Mouse (Mus musculus) frontal cortex, postnatal 14 days (tissue): ENCODE measurements at regions not wholly inside any gene's neighbourhood (a gene's known extent, or its start where the extent isn't known, plus 50 kb on each side); places are given as distances from the start of the nearest gene placed in this dataset.

Source experiments
- DNase-seq, 2 experiments: peaks; one replicate each; pipeline ENCODE4 v3.0.0; 2022; ENCODE audit warnings: low spot score in 2 of 2

DNA sequence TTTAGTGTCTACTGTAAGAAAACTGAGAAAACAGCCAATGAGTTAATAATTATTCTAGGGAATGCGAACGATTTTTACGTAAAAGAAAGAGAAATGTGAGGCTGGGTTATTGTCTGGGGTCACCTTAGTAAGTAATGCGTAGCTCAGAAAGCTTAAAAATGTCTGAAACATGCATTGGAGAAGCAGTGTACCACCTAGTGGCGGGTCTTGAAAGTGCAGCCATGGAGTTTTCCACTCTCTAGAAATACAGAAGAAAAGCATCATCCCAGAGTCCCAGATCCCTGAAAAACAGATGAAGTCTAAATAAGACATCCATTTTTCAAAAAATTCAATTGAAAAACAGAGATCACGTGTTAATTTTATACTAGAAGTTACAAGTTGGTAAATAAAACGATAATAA is 67.0 kb upstream of the Pkn2 start:
- peak; percentile 16 to 70 for DNase-seq

DNA sequence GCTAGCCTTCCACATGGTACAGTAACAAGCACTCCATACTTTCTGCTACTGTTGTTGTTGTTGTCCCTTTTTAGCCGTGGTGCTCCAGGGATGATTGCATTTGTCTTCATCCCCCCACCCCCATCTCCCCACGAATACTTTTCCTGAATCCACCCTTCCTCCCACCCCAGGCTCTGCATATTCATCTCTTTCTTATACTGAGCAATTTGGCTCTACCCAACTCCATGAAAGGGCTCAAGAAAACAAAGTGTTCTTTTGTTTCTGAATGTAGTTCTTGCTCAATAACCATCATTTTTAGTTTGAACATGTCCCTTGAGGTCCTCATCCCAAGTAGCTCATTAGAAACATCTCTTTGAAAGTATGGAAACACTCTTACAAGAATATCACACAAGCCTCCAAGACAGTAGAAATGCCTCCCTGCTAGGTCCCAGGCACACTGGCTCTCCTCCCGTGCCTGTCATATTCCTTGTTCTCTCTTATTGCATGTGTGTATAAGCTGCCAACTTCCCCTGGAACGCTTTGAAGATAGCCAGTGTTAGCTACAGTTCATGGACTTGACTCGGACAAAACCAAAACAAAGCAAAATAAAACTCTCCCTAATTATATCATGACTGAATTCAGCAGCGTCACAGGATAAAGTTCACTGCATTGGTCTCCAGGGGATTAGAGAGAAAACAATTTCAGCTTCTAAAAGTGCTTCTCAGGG is 59.7 kb upstream of the Pkn2 start:
- no peak for DNase-seq

DNA sequence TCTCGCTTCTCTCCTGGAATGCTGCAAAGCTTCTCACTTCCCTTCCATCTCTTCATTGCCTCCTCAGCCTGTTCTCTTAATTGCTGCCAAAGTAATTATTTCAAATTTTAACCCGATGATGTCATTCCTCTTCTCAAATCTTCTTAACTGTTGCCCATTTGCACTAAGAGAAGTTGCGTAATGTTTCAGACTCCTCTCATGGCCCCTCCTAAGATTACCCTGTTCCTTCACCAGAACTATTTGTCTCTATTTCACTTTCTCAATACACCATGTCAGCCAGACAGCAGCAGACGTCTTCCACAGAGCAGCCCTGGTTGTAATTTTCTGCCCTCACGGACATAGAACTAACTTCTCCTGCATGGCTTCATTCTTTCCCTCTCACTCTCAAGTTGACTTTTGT is 59.1 kb upstream of the Pkn2 start:
- DNase-seq = no peak

DNA sequence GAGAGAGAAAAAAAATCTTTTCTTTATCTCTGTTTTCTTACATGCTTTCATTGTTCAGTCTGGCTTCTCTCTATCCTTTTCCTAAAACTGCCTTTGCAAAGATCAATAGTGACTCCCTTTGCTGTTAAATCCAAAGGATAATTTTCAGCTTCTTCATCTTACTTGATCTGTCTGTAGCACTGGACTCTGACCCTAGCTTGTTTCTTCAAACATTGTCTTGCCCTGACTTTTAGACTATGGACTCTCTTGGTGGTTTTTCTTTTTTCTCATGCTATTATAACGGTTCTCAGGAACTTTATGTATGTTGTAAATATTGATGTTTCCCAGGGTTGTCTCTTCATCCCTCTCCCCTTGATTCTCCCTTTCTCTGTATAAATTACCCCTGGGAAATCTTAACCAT is 58.0 kb upstream of the Pkn2 start:
- no peak for DNase-seq

DNA sequence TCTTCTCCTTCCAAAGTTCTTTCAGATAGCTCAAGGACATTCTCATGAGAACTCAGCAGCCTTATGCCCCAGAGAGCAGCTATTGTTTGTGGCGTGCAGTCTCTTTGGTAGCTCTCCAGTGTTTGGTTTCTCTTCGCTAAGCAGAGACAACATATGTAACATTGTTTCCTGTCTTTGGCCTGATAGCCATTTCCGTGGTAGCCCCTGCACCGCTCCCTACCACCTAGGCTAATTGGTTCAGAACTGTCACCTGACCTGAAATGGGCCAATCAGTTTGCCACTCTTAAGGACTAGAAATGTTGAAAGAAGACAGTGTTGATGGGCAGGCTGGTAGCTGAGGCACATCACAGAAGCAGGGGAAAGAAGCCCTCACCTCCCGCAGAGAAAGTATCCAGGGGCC is 54.1 kb upstream of the Pkn2 start:
- no peak for DNase-seq

DNA sequence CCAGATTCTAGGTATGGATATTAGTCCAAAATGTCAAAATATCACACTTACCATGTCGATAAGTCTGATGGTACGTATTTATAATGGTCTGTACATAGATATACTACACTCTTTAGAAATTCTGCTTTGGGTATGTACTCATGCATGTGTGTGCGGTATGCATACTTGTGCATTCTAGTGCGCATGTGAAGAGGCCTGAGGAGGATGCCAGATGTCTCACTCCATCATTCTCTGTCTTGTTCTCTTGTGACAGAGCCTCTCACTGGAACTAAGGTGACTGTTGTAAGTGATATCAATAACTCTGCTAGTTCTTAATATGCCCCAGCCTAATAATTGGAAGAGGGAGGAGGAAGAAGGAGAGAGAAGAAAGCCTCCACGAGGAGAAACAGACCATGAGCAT is 52.5 kb upstream of the Pkn2 start:
- no peak for DNase-seq

DNA sequence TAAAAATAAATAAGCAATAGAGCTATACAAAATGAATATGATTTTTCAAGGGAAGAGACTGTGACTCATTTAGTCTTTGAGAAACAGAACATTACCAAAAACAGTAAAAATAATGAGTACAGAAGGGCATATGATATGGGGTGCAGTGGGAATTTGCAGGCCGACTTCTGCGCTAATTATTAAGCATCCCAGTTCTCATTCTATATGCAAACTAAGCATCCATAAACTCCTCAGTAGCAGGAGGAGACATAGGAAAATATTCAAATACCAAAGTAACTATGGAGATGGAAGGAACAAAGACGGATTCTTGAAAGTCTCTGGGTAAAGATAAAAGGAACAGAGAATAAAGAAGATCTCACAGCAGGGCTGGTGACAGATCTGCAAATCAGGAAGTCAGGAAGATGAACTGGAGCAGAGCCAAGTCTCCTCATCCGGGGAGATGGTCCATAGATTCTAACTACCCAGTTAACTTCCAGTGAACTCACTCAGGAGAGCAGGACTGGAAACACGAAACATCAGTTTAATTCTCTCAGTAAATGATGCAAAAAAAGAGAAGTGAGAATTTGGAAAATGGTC is 52.0 kb upstream of the Pkn2 start:
- no peak for DNase-seq
